Mouse (Mus musculus): ENCODE data around the gene Upp2.

- TF ChIP-seq CTCF (IDR thresholded peaks at IDR 0.05; ENCODE audit: low read depth, low read length) (no peak), POLR2A (IDR thresholded peaks at IDR 0.05; ENCODE audit: extremely low read depth, insufficient read depth, low read length) (no peak)
Measured at GRCm38 (mm10) chr2:58613720-58614119, 46.6 kb downstream of the Upp2 start.
